ENCODE assay signal across 9 mouse cellular contexts in genomic region chr2:154893548-154893947, GRCm38 (mm10). TPM values are rescaled to one million over a fixed set of nuclear protein-coding genes. Genes with fewer than 3 reads are reported as not detected.
DNase-seq lines count a peak whose midpoint lies in the region; ATAC-seq and TF ChIP-seq lines count a peak whose summit lies in the region.
"Had no signal": no experiment of that assay in that cellular context is flagged by ENCODE, and none has a peak within 500 bp of the region (broad histone marks: within the 10 kb centered on the region; RNA-seq: fewer than 3 reads in every experiment).

No protein-coding gene starts in this region.

- no peak for ATAC-seq in midbrain, postnatal 0 days (ENCODE audit: low FRiP score)
- ATAC-seq in intestine, embryonic 15.5 days = no peak
- no peak for ATAC-seq in stomach, embryonic 15.5 days (ENCODE audit: insufficient read depth, low FRiP score, low read depth)

- H3K36me3 ChIP-seq in heart, embryonic 10.5 days = 0 out of 2 replicates have a peak, but pooled peaks cover 3% of the 10 kb centered on the region
- peaks cover 7% of the 10 kb centered on the region for H3K36me3 ChIP-seq in midbrain, embryonic 10.5 days
- no peaks in the 10 kb centered on the region for H3K36me3 ChIP-seq in midbrain, postnatal 0 days (ENCODE audit: insufficient read depth, low read length)
- H3K36me3 ChIP-seq in intestine, embryonic 15.5 days = no peaks in the 10 kb centered on the region
- H3K36me3 ChIP-seq in stomach, embryonic 15.5 days = no peaks in the 10 kb centered on the region

- 60% methylated on average over 4 of the region's 4 CpGs for WGBS in heart, embryonic 10.5 days
- 58% methylated on average over 4 of the region's 4 CpGs for WGBS in midbrain, embryonic 10.5 days
- WGBS in midbrain, postnatal 0 days = 74% methylated on average over 4 of the region's 4 CpGs
- 67% methylated on average over 4 of the region's 4 CpGs for WGBS in intestine, embryonic 15.5 days
- 61% methylated on average over 4 of the region's 4 CpGs for WGBS in stomach, embryonic 15.5 days

- no peak for DNase-seq in heart, embryonic 10.5 days (ENCODE audit: low spot score)
- no peak for DNase-seq in heart, postnatal 14 days
- no peak for DNase-seq in midbrain, embryonic 10.5 days (ENCODE audit: low spot score)
- DNase-seq in midbrain, postnatal 0 days (ENCODE audit: low spot score) = no peak
- no peak for DNase-seq in c-Kit-positive CD71-positive TER-119-positive erythroid progenitor cells, embryonic 14.5 days (ENCODE audit: low spot score)
- no peak for DNase-seq in right cerebral cortex, postnatal 14 days
- DNase-seq: adrenal gland, postnatal 14 days had no signal

- intact Hi-C loops in heart, postnatal 14 days (cut with DNase I) = loop anchor here (5.0 kb wide), 1 partner anchor 91 kb away; no protein-coding TSS in a partner anchor

- no peak for TF ChIP-seq CTCF in midbrain, postnatal 0 days (IDR thresholded peaks at IDR 0.05)

- H3K27ac ChIP-seq in heart, embryonic 10.5 days = no peak overlapping the region
- no peak overlapping the region for H3K27ac ChIP-seq in midbrain, embryonic 10.5 days (replicated peaks)
- no peak overlapping the region for H3K27ac ChIP-seq in midbrain, postnatal 0 days (ENCODE audit: low read depth, low read length)
- H3K27ac ChIP-seq in intestine, embryonic 15.5 days = no peak overlapping the region
- no peak overlapping the region for H3K27ac ChIP-seq in stomach, embryonic 15.5 days

- no peak overlapping the region for H3K9ac ChIP-seq in midbrain, postnatal 0 days (replicated peaks; ENCODE audit: low read length, poor library complexity, severe bottlenecking)
- H3K9ac ChIP-seq in intestine, embryonic 15.5 days = no peak overlapping the region
- no peak overlapping the region for H3K9ac ChIP-seq in stomach, embryonic 15.5 days

- no peaks in the 10 kb centered on the region for H3K9me3 ChIP-seq in heart, embryonic 10.5 days
- H3K9me3 ChIP-seq in midbrain, embryonic 10.5 days (replicated peaks) = no peaks in the 10 kb centered on the region
- no peaks in the 10 kb centered on the region for H3K9me3 ChIP-seq in midbrain, postnatal 0 days (ENCODE audit: low read length)
- no peaks in the 10 kb centered on the region for H3K9me3 ChIP-seq in intestine, embryonic 15.5 days
- H3K9me3 ChIP-seq in stomach, embryonic 15.5 days = no peaks in the 10 kb centered on the region

- H3K4me3 ChIP-seq in heart, embryonic 10.5 days = peak overlapping the region; percentile 92; the same call in 1 of the 2 replicates
- H3K4me3 ChIP-seq in midbrain, embryonic 10.5 days = peak overlapping the region; percentile 97
- H3K4me3 ChIP-seq in midbrain, postnatal 0 days (ENCODE audit: low read depth, low read length) = no peak overlapping the region
- no peak overlapping the region for H3K4me3 ChIP-seq in intestine, embryonic 15.5 days (replicated peaks)
- H3K4me3 ChIP-seq in stomach, embryonic 15.5 days (replicated peaks) = no peak overlapping the region

- H3K4me2 ChIP-seq in midbrain, postnatal 0 days (ENCODE audit: low read depth, low read length, poor library complexity, severe bottlenecking) = no peak overlapping the region
- H3K4me2 ChIP-seq in intestine, embryonic 15.5 days (replicated peaks) = peak overlapping the region; percentile 68; the same call in 1 of the 2 replicates
- peak overlapping the region; percentile 70; the same call in 1 of the 2 replicates for H3K4me2 ChIP-seq in stomach, embryonic 15.5 days

- H3K27me3 ChIP-seq in heart, embryonic 10.5 days (ENCODE audit: insufficient read depth, poor library complexity, severe bottlenecking) = no peaks in the 10 kb centered on the region
- H3K27me3 ChIP-seq in midbrain, embryonic 10.5 days (ENCODE audit: low read depth, poor library complexity, severe bottlenecking) = peaks cover 10% of the 10 kb centered on the region
- no peaks in the 10 kb centered on the region for H3K27me3 ChIP-seq in midbrain, postnatal 0 days (ENCODE audit: insufficient read depth, low read length)
- no peaks in the 10 kb centered on the region for H3K27me3 ChIP-seq in intestine, embryonic 15.5 days (replicated peaks)
- no peaks in the 10 kb centered on the region for H3K27me3 ChIP-seq in stomach, embryonic 15.5 days (replicated peaks)

- peaks cover 13% of the 10 kb centered on the region for H3K4me1 ChIP-seq in heart, embryonic 10.5 days
- H3K4me1 ChIP-seq in midbrain, embryonic 10.5 days = peaks cover 29% of the 10 kb centered on the region
- H3K4me1 ChIP-seq in midbrain, postnatal 0 days (ENCODE audit: insufficient read depth, low read length) = no peaks in the 10 kb centered on the region; the same call in 1 of the 2 replicates
- H3K4me1 ChIP-seq in intestine, embryonic 15.5 days (replicated peaks) = peaks cover 3% of the 10 kb centered on the region; the same call in 1 of the 2 replicates
- H3K4me1 ChIP-seq in stomach, embryonic 15.5 days = peaks cover 3% of the 10 kb centered on the region; the same call in 1 of the 2 replicates

RNA-seq across cellular contexts. Expression of gene Eif2s2, which starts 0.8 kb away (rescaled TPM):
- polyA plus RNA-seq in heart, embryonic 10.5 days (2016; fragmentation: Nextera tagmentation; extraction: Ambion mirVana) = 81.0 and 84.0 TPM in 2 replicates
- 10 to 100 TPM; 51.6 to 54.7 TPM for total RNA-seq in heart, postnatal 14 days (2021)
- polyA plus RNA-seq in midbrain, embryonic 10.5 days (2016; fragmentation: Nextera tagmentation; extraction: Ambion mirVana) = 108 and 119 TPM in 2 replicates
- 47.8 and 58.1 TPM in 2 replicates for total RNA-seq in midbrain, postnatal 0 days (2014; rRNA removed)
- polyA plus RNA-seq in midbrain, postnatal 0 days (2015; fragmentation: Nextera tagmentation; extraction: Ambion mirVana) = 101 and 114 TPM in 2 replicates
- polyA plus RNA-seq in intestine, embryonic 15.5 days (2015; fragmentation: Nextera tagmentation; extraction: Ambion mirVana) = 87.5 and 106 TPM in 2 replicates
- 92.7 and 94.8 TPM in 2 replicates for polyA plus RNA-seq in stomach, embryonic 15.5 days (2015; fragmentation: Nextera tagmentation; extraction: Ambion mirVana)

Comparison
In these comparisons a context has a peak if more than half of its experiments do, and no peak if none do; other contexts are left out.
1. H3K4me3 ChIP-seq: peak in heart, embryonic 10.5 days (single experiment) and midbrain, embryonic 10.5 days (single experiment); none in midbrain, postnatal 0 days (single experiment), intestine, embryonic 15.5 days (single experiment) and stomach, embryonic 15.5 days (single experiment).